Mouse (Mus musculus) lung, adult 2 months (tissue): ENCODE measurements around the gene Olig2.

Experiments
- CTCF ChIP-seq: fragments of 200-500 bp; IDR thresholded peaks from 2 replicates; pipeline ENCODE4 v1.5.1; 2011; ENCODE audit warnings: mild to moderate bottlenecking, low read length, control low read depth; ENCODE audit not compliant: insufficient read depth
- POLR2A ChIP-seq: fragments of 200-500 bp; IDR thresholded peaks from 2 replicates; pipeline ENCODE4 v1.6.1; 2011; ENCODE audit warnings: low read depth, mild to moderate bottlenecking, control low read depth, low read length, borderline replicate concordance; ENCODE audit errors: extremely low read depth

- TF ChIP-seq CTCF = no peak
- no peak for TF ChIP-seq POLR2A
Measured at GRCm38 (mm10) chr16:91228238-91229071, 3.2 kb downstream of the Olig2 start.
